Mouse (Mus musculus) liver, adult 2 months (tissue): ENCODE measurements at regions not wholly inside any gene's neighbourhood (a gene's known extent, or its start where the extent isn't known, plus 50 kb on each side); places are given as distances from the start of the nearest gene placed in this dataset.

Source experiments
- CTCF ChIP-seq: fragments of 200-500 bp; IDR thresholded peaks from 2 replicates; pipeline ENCODE4 v1.5.1; 2011; ENCODE audit warnings: low read depth, low read length, control low read depth
- POLR2A ChIP-seq: fragments of 200-500 bp; IDR thresholded peaks from 2 replicates; pipeline ENCODE4 v1.6.1; 2011; ENCODE audit warnings: low read length, control low read depth; ENCODE audit not compliant: insufficient read depth; ENCODE audit errors: extremely low read depth

GRCm38 (mm10) chr8:36308056-36308455, 542.5 kb downstream of the Gm19410 start:
- TF ChIP-seq CTCF (no peak), POLR2A (no peak)
